Mouse (Mus musculus) layer of hippocampus, adult 9-10 months (tissue): ENCODE results near the gene Epb41l4b.
A peak's percentile ranks its signal among the peaks of the same experiment; 100 is the strongest.

ENCODE experiments used
- DNase-seq: peaks from one replicate; pipeline ENCODE4 v3.0.0; 2022; ENCODE audit warnings: low spot score

Epb41l4b gene

DNA sequence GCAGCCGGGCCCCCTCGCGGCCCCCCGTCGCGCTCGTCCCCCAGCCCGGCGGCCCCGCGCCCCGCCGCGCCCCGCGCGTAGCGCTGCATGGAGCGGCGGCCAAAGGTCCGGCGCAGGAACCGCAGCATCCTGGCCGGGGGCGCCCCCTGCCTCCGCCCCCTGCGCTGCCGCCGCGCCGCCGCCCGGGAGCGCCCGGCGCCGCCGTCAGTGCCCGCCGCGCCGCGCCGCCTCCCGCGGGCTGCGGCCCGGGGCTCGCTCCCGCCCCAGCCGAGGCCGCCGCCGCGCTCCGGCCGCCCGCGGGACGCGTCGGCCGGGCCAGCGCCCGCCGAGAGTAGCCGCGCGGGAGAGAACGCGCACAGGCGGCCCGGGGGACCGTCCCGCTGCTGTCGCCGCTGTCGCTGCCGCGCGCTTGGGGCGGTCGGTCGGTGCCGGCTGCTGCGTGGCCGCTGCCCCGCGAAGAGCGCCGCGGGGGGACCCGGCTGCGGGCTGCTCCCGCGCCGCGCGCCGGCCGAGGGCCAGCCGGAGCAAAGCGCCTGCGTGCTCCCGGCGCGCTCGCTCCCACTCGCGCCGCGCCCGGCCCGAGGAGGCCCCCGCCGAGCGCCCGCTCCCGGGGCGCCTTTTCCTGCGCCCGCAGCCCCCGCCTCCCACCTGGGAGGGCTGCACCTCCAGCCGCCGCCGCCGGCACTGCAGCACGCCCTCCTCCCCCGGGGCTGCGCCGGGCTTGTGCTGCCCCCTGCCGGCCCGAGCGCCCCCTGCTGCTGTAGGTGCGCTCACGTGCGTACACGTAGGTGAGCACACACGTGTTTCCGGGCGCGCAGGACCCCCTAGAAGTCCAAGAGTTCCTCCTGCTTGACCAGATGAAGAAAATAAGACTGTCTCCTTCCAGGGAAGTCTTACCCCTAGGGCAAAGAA, at the start of gene Epb41l4b:
TSS of gene Epb41l4b (minus strand) at position 412 of the 912 bp plus-strand sequence.
- DNase-seq, result no peak

DNA sequence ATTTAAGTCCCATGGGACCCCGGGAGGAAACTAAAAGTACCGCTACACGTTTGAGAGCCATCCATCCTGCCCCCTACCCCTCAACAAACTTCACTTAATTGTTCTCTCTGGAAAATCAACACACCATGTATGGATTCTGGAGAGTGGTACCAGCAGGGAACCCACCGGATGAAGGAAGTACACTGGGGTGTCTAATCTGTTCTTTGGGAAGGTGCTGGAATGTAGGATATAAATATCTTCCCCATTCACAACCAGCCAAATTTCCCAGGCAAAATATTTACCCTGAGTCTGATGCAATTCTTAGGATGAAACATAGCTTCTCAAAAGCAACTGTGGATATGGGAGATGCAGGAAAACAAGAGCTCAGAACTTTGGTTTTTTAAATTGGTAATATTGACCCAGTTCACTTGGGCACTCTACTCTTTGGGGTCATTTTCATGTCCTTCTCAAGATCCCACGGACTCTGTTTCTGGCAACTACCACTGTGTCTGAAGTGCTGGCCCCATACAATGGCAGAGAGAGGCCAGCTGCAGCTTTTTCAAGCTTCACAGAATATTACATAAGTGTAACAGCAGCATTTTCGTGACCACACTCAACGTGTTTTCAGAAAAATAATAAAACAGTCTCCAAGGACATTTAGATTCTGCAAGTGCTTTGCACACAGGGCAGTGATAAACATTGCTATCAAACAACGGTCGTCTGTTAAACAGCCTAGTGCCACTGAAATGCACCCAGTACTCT, 48.5 kb upstream of the Epb41l4b start:
- no peak for DNase-seq

DNA sequence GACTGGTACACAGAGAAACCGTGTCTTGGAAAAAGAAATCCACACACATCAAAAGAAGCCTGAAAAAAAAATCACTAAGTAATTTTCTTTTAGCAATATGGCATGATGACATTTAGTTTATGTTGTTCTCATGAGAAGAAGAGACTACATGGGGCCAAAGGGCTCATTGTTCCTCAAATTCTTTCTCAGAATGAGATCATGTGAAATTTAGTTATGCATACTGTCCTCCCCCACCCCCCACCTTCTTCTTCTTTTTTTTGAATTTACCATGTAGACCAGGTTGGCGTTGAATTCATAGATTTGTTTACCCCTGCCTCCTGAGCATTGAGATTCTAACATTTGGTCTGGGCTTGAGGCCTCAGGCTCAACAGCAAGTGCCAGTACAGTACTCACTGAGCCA, 46.6 kb upstream of the Epb41l4b start:
- no peak for DNase-seq

DNA sequence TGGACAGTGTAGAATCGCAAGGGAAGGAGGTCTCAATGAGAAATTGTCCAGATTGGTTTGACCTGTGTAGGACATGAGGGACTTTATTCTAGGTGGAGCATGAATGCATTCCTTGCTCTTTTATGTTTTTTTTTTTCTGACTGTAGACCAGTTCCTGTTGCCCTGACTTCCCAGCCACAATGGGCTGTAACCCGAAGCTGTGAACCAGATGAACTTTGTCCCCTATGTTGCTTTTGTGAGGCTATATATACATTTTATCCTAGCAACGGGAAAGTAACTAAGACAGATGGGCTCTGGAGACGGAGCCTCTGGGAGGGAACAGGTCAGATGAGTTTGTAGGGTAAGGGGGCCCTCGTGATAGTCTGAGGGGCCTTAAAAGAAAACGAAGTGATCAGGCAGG, 42.8 kb upstream of the Epb41l4b start:
- no peak for DNase-seq

DNA sequence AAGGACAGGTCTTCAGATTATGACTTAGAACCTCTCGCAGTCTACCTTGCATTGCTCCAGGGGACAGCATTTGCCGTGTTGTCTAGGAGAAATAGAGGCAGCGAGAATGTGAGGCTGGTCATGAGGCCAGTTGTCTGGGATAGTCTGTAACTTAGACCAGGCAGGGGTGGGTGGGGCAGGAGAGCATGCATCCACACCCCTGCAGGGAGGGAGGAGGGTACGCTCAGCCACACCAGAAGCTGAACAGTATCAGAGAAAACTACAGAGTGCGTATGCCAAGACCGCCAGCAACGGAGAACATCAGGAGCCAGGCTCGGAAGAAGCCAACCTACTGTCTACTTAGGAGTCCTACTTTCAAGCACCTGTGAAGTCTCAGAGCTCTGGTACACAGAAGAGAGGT, 42.2 kb upstream of the Epb41l4b start:
- no peak for DNase-seq

DNA sequence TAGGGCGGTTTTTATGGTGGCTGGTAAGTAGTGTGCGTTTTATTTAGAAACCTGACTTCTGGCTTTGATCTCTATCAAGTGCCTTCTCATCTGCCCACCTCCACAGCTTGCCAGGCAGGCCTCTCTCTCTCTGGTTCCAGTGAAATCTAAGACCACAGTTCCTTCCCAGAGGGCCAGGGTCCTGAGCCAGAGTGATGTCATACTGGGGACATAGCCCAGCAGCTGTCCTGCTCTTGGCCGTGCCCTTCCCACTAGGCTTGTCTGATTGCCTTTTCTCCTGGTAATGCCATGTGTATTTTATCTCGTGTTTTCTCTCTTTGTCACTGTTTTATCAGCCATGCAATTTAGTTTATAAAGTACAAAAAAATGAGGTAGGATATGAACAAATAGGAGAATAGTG, 40.3 kb upstream of the Epb41l4b start:
- DNase-seq, result no peak

DNA sequence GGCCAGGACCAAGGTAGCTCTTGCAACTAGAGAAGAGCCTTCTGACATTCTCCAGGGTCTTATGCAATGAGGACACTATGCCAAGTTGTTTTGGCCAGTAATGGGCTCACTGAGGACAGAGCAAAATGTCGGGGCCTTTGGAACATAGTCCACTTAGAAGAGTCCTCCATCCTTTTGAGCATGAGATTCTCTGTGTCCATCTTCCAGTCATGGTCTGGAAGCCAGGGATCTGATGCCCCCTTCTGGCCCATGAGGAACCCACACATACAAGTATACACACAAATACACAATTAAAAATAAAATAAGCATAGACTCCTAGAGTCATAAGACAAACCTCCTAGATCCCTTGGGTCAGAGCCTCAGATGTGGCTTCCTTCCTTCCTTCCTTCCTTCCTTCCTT, 38.3 kb upstream of the Epb41l4b start:
- no peak for DNase-seq

DNA sequence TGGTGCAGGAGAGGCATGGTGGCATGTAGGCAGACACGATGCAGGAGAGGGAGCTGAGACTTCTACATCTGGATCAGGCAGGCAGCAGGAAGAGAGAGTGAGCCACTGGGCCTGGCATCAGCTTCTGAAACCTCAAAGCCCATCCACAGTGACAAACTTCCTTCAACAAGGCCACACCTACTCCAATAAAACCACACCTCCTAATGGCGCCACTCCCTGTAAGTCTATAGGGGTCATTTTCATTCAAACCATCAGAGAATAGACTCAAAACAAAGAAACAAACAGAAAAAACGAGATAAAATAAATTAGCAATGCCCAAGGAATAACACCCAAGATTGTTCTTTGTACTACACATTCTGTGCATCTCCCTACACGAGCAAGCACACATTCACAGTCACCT, 35.6 kb upstream of the Epb41l4b start:
- DNase-seq, result no peak

DNA sequence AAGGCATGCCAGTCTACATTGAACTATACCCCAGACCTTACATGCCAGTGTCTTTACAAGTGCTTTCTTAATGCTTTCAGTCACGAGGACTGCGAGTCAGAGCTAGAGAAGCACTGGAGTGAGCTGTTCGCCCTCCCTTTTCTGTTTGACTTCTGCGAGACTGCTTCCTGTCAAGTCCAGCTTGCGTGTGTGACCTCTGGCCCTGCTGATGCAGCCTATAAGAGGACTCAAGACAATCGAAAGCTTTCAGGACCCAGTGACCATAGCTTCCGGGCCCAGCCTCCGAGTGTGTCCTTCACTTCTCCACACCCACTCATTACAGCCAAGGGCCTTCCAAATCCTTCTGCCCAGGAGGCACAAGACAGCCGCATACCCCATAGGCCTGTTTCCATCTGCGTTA, 32.1 kb upstream of the Epb41l4b start:
- DNase-seq, result no peak

DNA sequence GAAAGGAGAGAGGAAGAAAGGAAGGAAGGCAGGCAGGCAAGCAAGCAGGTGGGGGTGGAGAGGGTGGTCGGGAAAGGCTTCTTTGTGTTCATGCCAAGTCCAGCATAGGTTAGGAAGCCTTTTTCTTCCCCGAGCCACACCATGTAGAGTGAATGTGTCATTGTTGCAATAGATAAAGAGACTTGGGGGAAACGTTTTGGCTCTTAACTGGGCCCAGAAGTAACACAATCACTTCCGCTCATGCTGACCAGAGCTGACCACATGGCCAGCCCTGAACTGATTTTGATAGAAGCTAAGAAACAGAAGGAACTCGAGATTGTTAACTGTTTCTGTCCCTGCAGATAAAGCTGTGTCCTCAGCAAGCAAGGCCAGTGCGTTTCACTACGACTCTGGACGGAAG, 29.6 kb upstream of the Epb41l4b start:
- no peak for DNase-seq

DNA sequence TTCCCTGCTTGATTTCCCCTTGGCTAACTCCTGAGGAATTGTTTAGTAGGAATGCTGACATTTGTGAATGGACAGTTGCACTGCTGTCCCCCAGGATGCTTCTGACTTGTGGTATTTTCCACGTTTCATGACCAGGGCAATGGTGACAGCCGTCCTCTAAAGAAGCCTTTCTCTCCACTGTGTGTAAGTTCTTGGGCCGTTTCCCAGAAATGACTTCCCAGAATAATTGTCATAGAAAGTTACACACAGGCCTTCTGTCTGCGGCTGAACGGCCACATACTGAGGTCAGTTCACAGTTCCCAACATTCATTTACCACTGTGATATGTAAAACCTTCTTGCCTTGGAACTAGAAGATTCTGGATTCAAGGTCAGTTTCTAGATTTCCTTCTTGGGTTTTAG, 28.6 kb upstream of the Epb41l4b start:
- DNase-seq, result peak; percentile 22

DNA sequence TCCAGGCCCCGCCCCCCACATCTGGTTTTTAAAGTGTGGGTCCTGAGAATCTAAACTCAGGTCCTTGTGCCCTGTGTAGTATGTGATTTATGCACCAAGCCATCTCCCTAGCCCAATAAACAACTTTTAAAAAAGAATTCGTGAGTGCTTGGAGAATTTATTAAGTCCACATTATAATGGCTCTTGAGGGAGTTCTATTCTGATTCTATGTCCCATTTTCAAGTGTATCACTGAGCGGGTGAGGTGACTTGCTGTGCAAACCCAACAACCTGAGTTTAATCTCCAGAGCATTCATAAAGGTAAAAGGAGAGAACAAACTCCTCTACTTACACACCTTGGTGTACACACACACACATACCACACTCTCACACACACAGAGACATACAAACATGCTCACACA, 25.4 kb upstream of the Epb41l4b start:
- no peak for DNase-seq

DNA sequence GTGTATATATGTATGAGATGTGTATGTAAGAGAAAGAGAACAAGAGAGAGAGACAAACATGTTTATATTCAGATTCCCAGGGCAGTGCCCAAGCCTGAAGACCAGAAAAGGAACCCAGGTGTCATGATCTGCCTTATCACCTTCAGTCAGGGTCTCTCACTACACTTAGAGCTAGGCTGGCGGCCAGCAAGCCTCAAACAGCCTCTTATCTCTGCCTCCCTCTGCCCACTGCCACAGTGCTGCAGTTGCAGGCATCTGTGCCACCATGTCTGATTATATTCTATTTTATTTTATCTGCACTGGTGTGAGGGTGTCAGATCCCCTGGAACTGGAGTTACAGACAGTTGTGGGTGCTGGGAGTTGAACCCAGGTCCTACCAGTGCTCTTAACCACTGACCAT, 25.0 kb upstream of the Epb41l4b start:
- DNase-seq, result no peak

DNA sequence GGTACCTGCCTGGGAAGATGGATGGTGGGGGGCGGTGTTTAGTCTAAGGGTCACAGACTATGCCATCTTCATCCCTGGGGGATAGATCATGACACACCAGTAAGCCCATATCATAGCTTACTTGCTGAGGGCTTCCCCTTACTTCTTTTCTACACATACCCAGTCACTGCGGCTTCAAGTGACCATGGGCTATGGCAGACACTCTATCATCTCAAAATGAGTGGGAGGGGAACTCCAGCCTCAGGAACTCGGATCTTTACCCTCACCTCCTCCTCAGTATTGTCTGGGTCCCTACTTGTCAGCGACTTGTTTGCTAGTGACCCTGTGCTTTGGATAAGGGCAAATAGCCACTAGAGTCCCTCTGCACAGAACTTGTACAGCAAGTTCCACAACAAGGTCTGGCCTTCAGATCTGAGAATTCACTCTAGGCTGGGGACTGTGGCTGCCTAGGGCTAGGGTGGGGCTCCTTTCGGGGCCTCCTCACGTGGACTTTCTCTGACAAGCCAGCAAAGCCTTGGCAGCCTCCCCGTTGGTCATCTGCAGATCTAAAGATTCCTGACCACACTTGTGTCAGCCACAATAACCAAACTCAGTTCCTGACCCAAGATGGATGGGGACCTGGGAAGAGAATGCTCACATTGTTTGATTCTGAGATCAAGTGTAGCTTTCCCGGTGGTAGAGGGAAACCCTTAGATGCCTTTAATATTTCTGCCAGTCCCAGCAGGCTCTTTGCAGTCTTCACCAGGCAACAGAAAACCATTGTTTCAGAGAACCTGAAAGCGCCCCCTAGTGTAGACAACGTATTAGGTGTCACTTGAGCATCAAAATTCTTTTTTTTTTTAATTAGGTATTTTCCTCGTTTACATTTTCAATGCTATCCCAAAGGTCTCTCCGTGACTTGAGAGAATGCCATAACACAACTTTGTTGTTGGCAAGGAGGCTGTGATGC, 24.0 kb upstream of the Epb41l4b start:
- DNase-seq, result no peak

DNA sequence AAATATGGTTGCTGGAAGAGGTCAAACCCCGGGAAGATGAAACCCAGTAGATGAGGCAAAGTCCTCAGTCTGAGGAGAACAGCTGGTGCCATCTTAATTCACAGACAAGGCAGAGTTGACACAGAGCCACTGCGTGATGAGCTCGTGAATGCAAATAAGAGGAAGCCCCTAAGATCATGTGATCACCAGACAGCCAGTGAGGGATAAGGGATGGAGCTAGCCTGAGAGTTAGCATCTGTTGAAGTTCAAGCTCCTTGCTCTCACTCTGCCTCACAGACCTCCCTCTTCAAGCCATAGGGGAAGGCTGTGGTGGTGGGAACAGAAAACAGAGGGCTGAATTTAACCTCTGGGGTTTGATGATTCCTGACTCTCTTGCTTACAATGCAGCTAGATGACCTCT, 22.4 kb upstream of the Epb41l4b start:
- DNase-seq, result no peak

DNA sequence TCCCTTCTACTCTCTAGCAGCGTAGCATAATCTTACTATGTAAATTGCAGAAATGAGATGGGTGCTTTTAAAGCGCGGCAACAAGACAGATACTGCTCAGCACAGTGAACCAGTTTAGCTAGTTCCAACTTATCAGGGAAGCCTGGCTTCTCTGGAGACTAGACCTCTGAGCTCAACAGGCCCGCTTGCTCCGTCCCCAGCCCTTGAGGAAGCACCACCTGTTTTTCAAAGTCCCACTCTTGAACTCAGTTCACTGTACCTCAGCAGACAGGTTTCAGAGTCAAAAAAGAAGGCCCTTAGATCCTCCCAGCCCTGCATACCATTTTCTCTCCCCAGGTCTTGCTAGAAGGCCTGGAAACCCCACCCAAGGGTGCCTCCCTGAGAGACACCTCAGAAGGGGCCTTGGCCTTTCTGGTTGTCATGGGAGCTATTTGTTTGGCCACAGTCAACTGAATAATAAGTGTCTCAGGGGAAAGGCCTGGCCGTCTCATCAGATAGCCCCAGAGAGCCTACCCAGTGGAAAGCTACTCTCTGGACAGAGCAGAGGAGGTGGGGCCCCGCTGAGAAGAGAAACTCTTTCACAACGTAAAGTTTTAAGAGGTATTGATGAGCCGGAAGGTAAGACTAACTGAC, 21.5 kb upstream of the Epb41l4b start:
- no peak for DNase-seq

DNA sequence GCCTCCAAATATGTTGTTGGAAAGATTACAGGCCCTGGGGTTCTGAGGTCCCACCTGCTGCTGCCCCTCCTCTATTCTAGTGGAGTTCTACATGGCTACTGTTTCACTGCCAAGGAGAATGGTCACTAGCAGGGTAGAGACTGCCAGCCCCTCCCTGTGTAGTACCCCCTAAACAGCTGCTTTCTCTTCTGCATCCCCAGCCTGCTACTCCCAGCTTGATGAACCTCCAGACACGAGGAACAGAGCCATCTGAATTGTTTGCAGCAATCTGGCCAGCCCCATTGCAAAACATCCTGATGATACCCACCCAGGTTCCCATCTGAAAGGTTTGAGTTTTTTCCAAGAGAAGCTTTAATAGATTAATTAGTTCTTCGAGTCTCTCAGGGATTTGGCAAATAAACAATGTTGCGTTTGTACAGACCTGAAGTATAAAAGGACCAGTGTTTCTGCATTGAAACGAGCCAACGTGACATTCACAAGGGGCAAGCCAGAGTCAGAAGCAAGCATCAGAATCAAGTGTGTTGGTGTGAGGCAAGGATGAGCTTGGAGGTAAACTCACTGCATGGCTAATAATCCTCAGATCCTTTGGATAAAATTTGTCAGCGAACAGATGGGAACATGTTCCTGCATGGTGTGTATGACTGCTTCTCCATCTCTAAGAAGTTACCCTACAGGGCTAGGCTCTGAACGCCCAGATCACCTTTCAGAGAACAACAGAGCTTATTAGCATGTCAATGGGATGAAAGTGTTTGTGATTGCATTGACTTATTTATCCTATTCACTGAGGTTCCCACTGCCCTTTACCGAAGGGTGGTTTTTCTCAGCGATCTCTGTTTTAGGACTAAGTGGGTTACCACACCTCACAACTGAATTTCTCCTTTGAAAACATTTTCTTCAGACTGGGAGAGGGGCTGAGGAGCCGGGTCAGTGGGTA, 19.8 kb upstream of the Epb41l4b start:
- no peak for DNase-seq

DNA sequence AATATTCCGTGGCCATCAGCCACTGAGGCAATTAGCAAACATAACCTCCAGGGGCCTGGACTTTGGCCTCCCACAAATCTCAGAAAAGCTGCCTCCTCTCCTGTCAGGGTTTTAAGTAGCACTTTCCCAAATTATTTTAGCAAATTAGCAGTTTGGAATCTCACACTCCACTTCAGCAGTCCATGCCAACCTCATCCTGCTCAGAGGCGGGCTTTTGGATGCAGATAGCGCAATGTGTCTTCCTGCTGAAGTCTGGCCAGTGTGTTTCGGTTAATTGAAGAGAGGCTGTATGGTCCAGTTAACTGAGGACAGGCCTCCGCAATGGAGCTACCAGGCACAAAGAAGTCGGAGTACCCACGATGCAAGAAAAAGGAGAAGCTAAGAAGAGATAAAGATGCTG, 17.3 kb upstream of the Epb41l4b start:
- DNase-seq, result no peak

DNA sequence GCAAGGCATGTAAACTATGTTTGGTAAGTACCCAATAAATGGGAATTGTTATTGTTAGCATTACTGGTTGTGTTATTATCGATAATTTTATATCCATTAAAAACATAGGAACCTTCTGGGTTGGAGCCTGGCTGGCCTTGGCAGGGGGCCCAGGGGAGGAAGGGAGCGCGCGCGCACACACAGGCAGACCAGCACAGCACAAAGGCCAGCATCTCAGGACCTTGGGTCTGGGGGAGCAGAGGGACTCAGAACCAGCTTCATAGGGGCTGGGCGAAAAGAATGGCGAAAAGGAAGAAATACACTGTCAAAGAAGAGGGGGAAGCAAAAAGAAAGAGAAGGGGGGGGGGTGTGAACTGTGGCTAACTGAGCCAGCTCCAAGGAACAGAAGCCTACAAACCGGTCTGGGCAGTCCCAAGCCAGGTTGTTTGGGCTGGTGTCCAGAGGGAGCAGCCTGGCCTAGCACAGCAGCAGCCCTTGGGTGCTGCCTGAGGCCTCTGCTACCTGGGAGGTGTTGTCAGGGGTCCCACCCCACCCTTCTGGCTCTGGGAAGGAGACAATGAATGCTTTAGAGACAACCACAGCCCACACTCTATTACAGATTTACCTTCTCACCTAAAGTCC, 13.4 kb upstream of the Epb41l4b start:
- DNase-seq, result no peak

DNA sequence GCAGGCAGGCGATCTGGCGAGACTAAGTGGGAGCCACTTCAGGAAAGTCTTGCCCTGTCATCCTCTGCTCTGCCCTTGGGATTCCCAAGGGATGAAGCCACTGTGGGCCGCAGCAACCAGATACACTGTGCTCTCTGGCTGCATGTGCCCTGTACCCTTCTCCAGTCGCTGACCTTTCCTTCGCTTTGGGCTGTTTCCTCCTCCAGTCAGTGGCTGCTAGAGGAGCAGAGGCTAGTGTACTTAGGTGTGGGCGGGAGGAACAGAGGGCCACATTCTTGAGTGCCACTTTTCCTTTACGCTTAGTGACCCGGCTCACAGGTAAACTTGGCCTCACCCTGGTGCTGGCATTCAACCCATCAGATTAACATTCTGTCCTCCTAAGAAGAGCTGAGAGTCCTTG, 10.6 kb upstream of the Epb41l4b start:
- DNase-seq, result no peak
